Mouse (Mus musculus) kidney, embryonic 16.5 days (tissue): ENCODE data around the gene Rsph9. TPM values are rescaled to one million over a fixed set of nuclear protein-coding genes. Genes with fewer than 3 reads are reported as not detected.

Experiments used
- ATAC-seq: fragments of 200-750 bp; cut with Nextera tagmentation; 2 replicates; pipeline ENCODE4 v1.8.0; 2017; ENCODE audit warnings: moderate TSS enrichment; ENCODE audit not compliant: low FRiP score, low TSS enrichment
- H3K27ac ChIP-seq: fragments of 300-500 bp; sonication (generic); 2 replicates; pipeline ENCODE4 v1.5.1; 2014; ENCODE audit warnings: low read length
- H3K27me3 ChIP-seq: fragments of 300-500 bp; sonication (generic); 2 replicates; pipeline ENCODE4 v1.6.1; 2014; ENCODE audit warnings: low read length, control low read depth, mixed read lengths; ENCODE audit not compliant: insufficient read depth
- H3K36me3 ChIP-seq: fragments of 300-500 bp; sonication (generic); 2 replicates; pipeline ENCODE4 v1.6.1; 2014; ENCODE audit warnings: low read length, control low read depth, mixed read lengths; ENCODE audit not compliant: insufficient read depth
- H3K4me1 ChIP-seq: fragments of 300-500 bp; sonication (generic); 2 replicates; pipeline ENCODE4 v1.6.1; 2014; ENCODE audit warnings: low read length, control low read depth, mixed read lengths; ENCODE audit not compliant: insufficient read depth
- H3K4me2 ChIP-seq: fragments of 300-500 bp; sonication (generic); replicated peaks from 2 replicates; pipeline ENCODE4 v1.6.1; 2014; ENCODE audit warnings: low read depth, low read length
- H3K4me3 ChIP-seq: fragments of 300-500 bp; sonication (generic); 2 replicates; pipeline ENCODE4 v1.5.1; 2014; ENCODE audit warnings: mild to moderate bottlenecking, low read length
- H3K9ac ChIP-seq: fragments of 300-500 bp; sonication (generic); replicated peaks from 2 replicates; pipeline ENCODE4 v1.6.1; 2014; ENCODE audit warnings: low read length
- H3K9me3 ChIP-seq: fragments of 300-500 bp; sonication (generic); 2 replicates; pipeline ENCODE4 v1.6.1; 2016; ENCODE audit warnings: low read length, control low read depth
- WGBS: fragments of 180-500 bp; shearing (Covaris S2); extraction: QIAGEN DNeasy Blood & Tissue Kit; methylation state at CpG from one replicate; pipeline ENCODE4 v1.1.7; 2014; 5-methylcytosine and 5-hydroxymethylcytosine counted together
- polyA plus RNA-seq: library from polyadenylated mRNA; unstranded; fragments of >200 nt; fragmentation: Nextera tagmentation; extraction: Ambion mirVana; gene quantifications from 2 replicates; pipeline ENCODE4 v1.2.1, GENCODE M21; 2015

Gene Rsph9
- polyA plus RNA-seq = 15.1 and 16.5 TPM in 2 replicates

DNA sequence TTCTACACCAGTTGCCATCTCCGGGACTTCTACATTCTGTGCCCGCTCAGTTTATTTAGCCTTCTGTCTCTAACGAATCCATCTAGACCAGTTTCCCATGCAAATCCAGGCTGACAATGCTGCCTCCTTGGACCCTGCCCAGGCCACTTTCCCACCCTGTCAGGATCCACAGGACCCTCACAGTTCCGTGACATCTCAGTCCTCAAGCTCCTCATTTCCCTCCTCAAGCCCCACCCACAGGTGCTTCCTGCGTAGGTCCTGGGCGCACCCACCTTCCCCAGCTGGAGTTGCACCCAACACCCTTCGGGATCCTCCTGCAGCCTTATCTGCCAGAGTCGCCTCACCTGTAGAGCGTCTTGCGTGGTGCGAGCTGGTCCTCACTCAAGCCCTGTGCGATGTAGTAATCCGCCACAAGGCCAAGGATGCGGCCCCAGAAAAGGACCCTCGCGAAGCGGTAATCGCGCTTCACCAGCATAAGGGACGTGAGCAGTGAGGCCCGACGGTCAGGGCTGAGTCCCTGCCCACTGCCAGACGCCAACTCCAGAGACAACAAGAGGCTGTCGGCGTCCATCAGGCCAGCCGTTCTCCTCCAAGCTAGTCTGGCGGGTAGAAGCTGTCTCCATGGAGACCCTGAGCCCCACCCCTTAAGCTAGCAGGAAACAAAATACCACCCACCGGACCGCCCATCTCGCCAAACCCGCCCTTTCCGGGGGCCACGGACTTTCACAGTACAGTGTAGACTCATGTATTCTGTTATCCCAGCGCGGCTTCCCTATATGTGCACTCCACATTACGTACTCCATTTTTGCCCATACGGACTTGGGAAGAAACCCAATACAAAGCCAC is at the start of gene Rsph9:
Gene Rsph9 (minus strand): TSS at position 639 of the 846 bp plus-strand sequence.
- H3K27ac ChIP-seq = no peak within 1 kb of the TSS
- 4% methylated on average over 37 of the region's 37 CpGs for WGBS
- peak; percentile 98 for ATAC-seq
- H3K36me3 ChIP-seq = peaks cover 20% of the 10 kb centered on the region
- peak within 1 kb of the TSS; percentile 95 for H3K4me2 ChIP-seq
- peaks cover 12% of the 10 kb centered on the region for H3K4me1 ChIP-seq
- no peaks in the 10 kb centered on the region for H3K27me3 ChIP-seq
- H3K9ac ChIP-seq = peak within 1 kb of the TSS; percentile 68
- H3K9me3 ChIP-seq = no peaks in the 10 kb centered on the region
- H3K4me3 ChIP-seq = peak within 1 kb of the TSS; percentile 62

GRCm38 (mm10) chr17:46188829-46189228 is 44.8 kb upstream of the Rsph9 start:
- no peak overlapping the region for H3K4me2 ChIP-seq
- no peak overlapping the region for H3K9ac ChIP-seq
- H3K27me3 ChIP-seq = no peaks in the 10 kb centered on the region
- ATAC-seq = no peak
- no peak overlapping the region for H3K27ac ChIP-seq
- H3K4me1 ChIP-seq = no peaks in the 10 kb centered on the region
- no peaks in the 10 kb centered on the region for H3K9me3 ChIP-seq
- WGBS = 98% methylated on average over 2 of the region's 2 CpGs
- peaks cover 53% of the 10 kb centered on the region for H3K36me3 ChIP-seq
- no peak overlapping the region for H3K4me3 ChIP-seq

DNA sequence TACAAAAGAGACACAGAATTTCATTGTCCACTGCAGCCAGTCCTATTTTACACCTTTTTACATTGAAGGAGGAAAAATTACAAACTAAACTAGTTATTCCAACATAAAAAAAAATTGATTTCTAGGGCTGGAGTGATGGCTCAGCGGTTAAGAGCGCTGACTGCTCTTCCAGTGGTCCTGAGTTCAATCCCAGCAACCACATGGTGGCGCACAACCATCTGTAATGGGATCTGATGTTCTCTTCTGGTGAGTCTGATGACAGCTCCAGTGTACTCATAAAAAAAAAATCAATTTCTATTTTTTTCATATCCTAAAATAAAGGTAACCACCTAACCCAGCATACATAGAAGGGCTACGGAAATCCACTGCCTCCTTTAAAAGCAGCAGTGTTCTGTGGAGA is 38.3 kb upstream of the Rsph9 start:
- Histone ChIP-seq H3K9ac (no peak overlapping the region), H3K9me3 (no peaks in the 10 kb centered on the region), H3K27me3 (no peaks in the 10 kb centered on the region), H3K4me3 (no peak overlapping the region), H3K4me1 (no peaks in the 10 kb centered on the region), H3K27ac (no peak overlapping the region), H3K4me2 (no peak overlapping the region), H3K36me3 (peaks cover 74% of the 10 kb centered on the region)
- no peak for ATAC-seq
- 88% methylated on average over 4 of the region's 4 CpGs for WGBS

DNA sequence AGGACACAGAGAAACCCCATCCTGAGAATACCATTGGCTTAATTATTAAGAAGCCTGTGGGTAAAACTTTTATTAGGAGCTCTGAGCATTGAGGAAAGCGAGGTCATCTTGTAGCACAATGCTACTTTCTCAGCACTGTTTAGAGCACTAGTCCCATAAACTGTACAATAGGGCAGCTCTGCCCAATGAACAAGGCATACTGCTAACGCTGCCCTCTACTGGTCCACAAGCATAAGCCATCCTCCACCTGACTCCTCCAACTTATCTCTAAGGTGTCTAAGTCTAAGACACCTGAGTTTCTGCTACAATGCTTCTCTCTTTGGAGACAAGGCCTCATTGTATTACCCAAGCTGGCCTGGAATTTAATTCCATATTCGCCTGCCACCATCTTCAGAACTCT is 26.5 kb upstream of the Rsph9 start:
- Histone ChIP-seq H3K27ac (no peak overlapping the region), H3K36me3 (peaks cover 60% of the 10 kb centered on the region), H3K9me3 (no peaks in the 10 kb centered on the region), H3K4me2 (no peak overlapping the region), H3K27me3 (no peaks in the 10 kb centered on the region), H3K9ac (no peak overlapping the region), H3K4me1 (no peaks in the 10 kb centered on the region), H3K4me3 (no peak overlapping the region)
- 72% methylated on average over 3 of the region's 3 CpGs for WGBS
- no peak; the same call in 1 of the 2 replicates for ATAC-seq

GRCm38 (mm10) chr17:46168768-46169167 is 24.8 kb upstream of the Rsph9 start:
- H3K4me3 ChIP-seq = no peak overlapping the region
- WGBS = 85% methylated on average over 5 of the region's 5 CpGs
- no peak overlapping the region for H3K4me2 ChIP-seq
- no peak overlapping the region for H3K9ac ChIP-seq
- H3K9me3 ChIP-seq = no peaks in the 10 kb centered on the region
- no peak overlapping the region for H3K27ac ChIP-seq
- H3K36me3 ChIP-seq = peaks cover 77% of the 10 kb centered on the region
- no peaks in the 10 kb centered on the region for H3K4me1 ChIP-seq
- ATAC-seq = no peak
- H3K27me3 ChIP-seq = no peaks in the 10 kb centered on the region

DNA sequence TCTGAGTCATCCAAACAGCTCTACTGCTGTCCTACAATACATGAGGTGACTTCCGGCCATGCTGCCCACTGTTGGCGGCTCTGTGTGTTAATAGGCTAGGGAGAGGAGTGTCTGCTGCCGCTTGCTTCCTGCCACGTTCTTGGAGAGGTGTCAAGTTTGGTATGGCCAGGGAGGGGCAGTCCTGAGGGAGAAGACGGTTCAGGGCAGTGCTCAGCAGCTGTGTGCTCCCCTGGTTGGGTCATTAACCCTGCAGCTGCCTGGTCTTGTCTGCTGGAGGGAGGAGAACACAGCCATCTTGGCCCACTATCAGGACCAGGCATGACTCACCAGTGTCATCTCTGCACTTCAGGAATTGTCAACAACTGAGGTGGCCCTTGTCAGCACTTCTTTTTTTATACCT is 24.3 kb upstream of the Rsph9 start:
- WGBS = 32% methylated on average over 5 of the region's 5 CpGs
- H3K9ac ChIP-seq = no peak overlapping the region
- H3K27ac ChIP-seq = no peak overlapping the region
- ATAC-seq = no peak; the same call in 1 of the 2 replicates
- no peak overlapping the region for H3K4me3 ChIP-seq
- peaks cover 79% of the 10 kb centered on the region for H3K36me3 ChIP-seq
- no peaks in the 10 kb centered on the region for H3K9me3 ChIP-seq
- no peaks in the 10 kb centered on the region for H3K27me3 ChIP-seq
- peaks cover 1% of the 10 kb centered on the region; the same call in 1 of the 2 replicates for H3K4me1 ChIP-seq
- no peak overlapping the region for H3K4me2 ChIP-seq

DNA sequence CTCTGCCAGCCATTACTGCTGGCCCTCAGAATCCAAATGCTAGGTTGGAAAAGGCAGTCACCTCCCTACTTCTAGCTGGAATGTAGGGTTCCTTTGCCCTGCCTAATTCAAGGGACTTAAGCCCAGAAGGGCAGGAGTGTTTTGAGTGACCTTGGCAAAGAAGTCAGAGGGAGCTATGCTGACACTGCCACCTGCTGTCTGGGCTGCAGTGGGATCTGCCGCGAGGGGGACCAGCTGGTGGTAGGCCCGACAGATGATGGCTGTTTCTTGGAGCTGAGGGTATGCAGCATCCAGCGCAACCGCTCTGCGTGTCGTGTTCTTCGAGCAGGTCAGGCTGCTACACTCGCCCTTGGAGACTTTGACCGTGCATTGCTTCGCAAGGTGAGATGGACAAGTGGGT is 23.0 kb upstream of the Rsph9 start:
- no peak overlapping the region for H3K27ac ChIP-seq
- H3K4me1 ChIP-seq = peaks cover 14% of the 10 kb centered on the region
- ATAC-seq = no peak
- H3K9ac ChIP-seq = no peak overlapping the region
- H3K9me3 ChIP-seq = no peaks in the 10 kb centered on the region
- 90% methylated on average over 11 of the region's 11 CpGs for whole genome bisulfite sequencing
- no peak overlapping the region for H3K4me3 ChIP-seq
- peaks cover 70% of the 10 kb centered on the region for H3K36me3 ChIP-seq
- H3K27me3 ChIP-seq = no peaks in the 10 kb centered on the region
- H3K4me2 ChIP-seq = no peak overlapping the region

DNA sequence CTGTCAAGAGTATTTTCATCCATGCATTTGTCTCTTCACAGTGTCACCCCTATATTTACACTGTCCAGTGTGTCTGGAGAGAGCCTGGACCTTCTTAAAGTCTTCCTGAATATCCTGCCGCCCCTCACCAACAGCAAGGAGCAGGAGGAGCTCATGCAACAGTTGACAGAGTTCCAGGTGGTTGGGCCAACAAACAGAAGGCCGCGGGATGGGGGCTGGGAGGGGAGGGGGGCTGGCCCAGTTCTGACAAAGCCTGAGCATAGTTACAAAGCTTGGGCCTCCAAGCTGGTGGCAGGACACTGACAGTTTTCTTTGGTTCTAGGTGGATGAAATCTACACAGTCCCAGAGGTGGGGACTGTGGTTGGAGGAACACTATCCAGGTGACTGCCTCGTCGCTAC is 22.3 kb upstream of the Rsph9 start:
- no peak overlapping the region for H3K4me3 ChIP-seq
- peaks cover 66% of the 10 kb centered on the region for H3K36me3 ChIP-seq
- WGBS = 78% methylated on average over 5 of the region's 5 CpGs

GRCm38 (mm10) chr17:46165460-46165859 is 21.4 kb upstream of the Rsph9 start:
- Histone ChIP-seq H3K36me3 (peaks cover 65% of the 10 kb centered on the region), H3K9ac (no peak overlapping the region), H3K4me1 (peaks cover 19% of the 10 kb centered on the region), H3K4me2 (no peak overlapping the region), H3K9me3 (no peaks in the 10 kb centered on the region), H3K27ac (no peak overlapping the region), H3K4me3 (no peak overlapping the region), H3K27me3 (no peaks in the 10 kb centered on the region)
- no peak for ATAC-seq
- 86% methylated on average over 12 of the region's 12 CpGs for WGBS

More for the DNA sequence above, 22.3 kb upstream of the Rsph9 start:
- ATAC-seq = no peak
- H3K4me2 ChIP-seq = no peak overlapping the region
- H3K27ac ChIP-seq = no peak overlapping the region
- no peaks in the 10 kb centered on the region for H3K9me3 ChIP-seq
- peaks cover 19% of the 10 kb centered on the region for H3K4me1 ChIP-seq
- H3K27me3 ChIP-seq = no peaks in the 10 kb centered on the region
- H3K9ac ChIP-seq = no peak overlapping the region

- H3K9me3 ChIP-seq = no peaks in the 10 kb centered on the region
- no peaks in the 10 kb centered on the region for H3K27me3 ChIP-seq
- peaks cover 21% of the 10 kb centered on the region for H3K4me1 ChIP-seq
- 94% methylated on average over 10 of the region's 10 CpGs for WGBS
- no peak overlapping the region for H3K4me3 ChIP-seq
- H3K27ac ChIP-seq = no peak overlapping the region
- ATAC-seq = no peak
- H3K9ac ChIP-seq = no peak overlapping the region
- H3K36me3 ChIP-seq = peaks cover 60% of the 10 kb centered on the region
- H3K4me2 ChIP-seq = no peak overlapping the region
Measured at GRCm38 (mm10) chr17:46164791-46165190, 20.8 kb upstream of the Rsph9 start.
